ENCODE assay signal across 10 mouse cellular contexts in genomic region chr13:52154111-52154843, GRCm38 (mm10).
DNase-seq lines count a peak whose midpoint lies in the region; ATAC-seq lines count a peak whose summit lies in the region.
"Had no signal": no experiment of that assay in that cellular context is flagged by ENCODE, and none has a peak within 500 bp of the region (broad histone marks: within the 10 kb centered on the region; RNA-seq: fewer than 3 reads in every experiment).

No protein-coding gene starts in this region.

- 79% methylated on average over 5 of the region's 5 CpGs for WGBS in neural tube, embryonic 13.5 days
- WGBS in stomach, embryonic 16.5 days = 56% methylated on average over 5 of the region's 5 CpGs

- DNase-seq in frontal cortex, adult 2 months (ENCODE audit: extremely low spot score in 1 of 2, low spot score in 1 of 2) = peak; percentile 8 to 24
- no peak for DNase-seq in frontal cortex, postnatal 25 days (ENCODE audit: low spot score in 2 of 2)
- DNase-seq in neural tube, embryonic 10.5 days (ENCODE audit: extremely low spot score, low spot score) = no peak
- DNase-seq in layer of hippocampus, adult 9-11 months = peak; percentile 73
- DNase-seq in spleen, postnatal 36 days (ENCODE audit: low spot score in 2 of 2) = no peak

- no peak overlapping the region for H3K4me3 ChIP-seq in neural tube, embryonic 13.5 days
- no peak overlapping the region for H3K4me3 ChIP-seq in stomach, embryonic 16.5 days (replicated peaks; ENCODE audit: low read length)
- H3K4me3 ChIP-seq: stomach, embryonic 15.5 days had no signal

- peaks cover 20% of the 10 kb centered on the region for H3K4me1 ChIP-seq in neural tube, embryonic 13.5 days (replicated peaks)
- peaks cover 31% of the 10 kb centered on the region for H3K4me1 ChIP-seq in stomach, embryonic 16.5 days (ENCODE audit: control insufficient read depth, insufficient read depth, low read length)

- H3K36me3 ChIP-seq in neural tube, embryonic 13.5 days = no peaks in the 10 kb centered on the region
- H3K36me3 ChIP-seq in stomach, embryonic 16.5 days (ENCODE audit: control insufficient read depth, insufficient read depth, low read length) = no peaks in the 10 kb centered on the region
- H3K36me3 ChIP-seq: stomach, embryonic 15.5 days had no signal

- H3K27me3 ChIP-seq in neural tube, embryonic 13.5 days = no peaks in the 10 kb centered on the region
- H3K27me3 ChIP-seq in stomach, embryonic 16.5 days (ENCODE audit: control insufficient read depth, insufficient read depth, low read length) = no peaks in the 10 kb centered on the region
- H3K27me3 ChIP-seq: stomach, embryonic 15.5 days had no signal

- no peaks in the 10 kb centered on the region for H3K9me3 ChIP-seq in neural tube, embryonic 13.5 days
- H3K9me3 ChIP-seq in stomach, embryonic 16.5 days (replicated peaks; ENCODE audit: control insufficient read depth, low read length) = no peaks in the 10 kb centered on the region
- H3K9me3 ChIP-seq: stomach, embryonic 15.5 days had no signal

- no peak overlapping the region for H3K9ac ChIP-seq in neural tube, embryonic 13.5 days
- no peak overlapping the region; the same call in 1 of the 2 replicates for H3K9ac ChIP-seq in stomach, embryonic 16.5 days (ENCODE audit: low read length)
- H3K9ac ChIP-seq: stomach, embryonic 15.5 days had no signal

- no peak overlapping the region for H3K27ac ChIP-seq in neural tube, embryonic 13.5 days (replicated peaks)
- H3K27ac ChIP-seq in stomach, embryonic 16.5 days (ENCODE audit: low read length) = peak overlapping the region; percentile 56; the same call in 1 of the 2 replicates

- H3K4me2 ChIP-seq in neural tube, embryonic 13.5 days = peak overlapping the region; percentile 20
- H3K4me2 ChIP-seq in stomach, embryonic 16.5 days (ENCODE audit: low read depth, low read length) = no peak overlapping the region; the same call in 1 of the 2 replicates

- ATAC-seq in neural tube, embryonic 13.5 days (ENCODE audit: low read depth) = peak; percentile 48; the same call in 1 of the 2 replicates
- ATAC-seq in stomach, embryonic 16.5 days (ENCODE audit: insufficient read depth, low FRiP score) = no peak
- no peak for ATAC-seq in monocyte, adult 5-6 weeks (replicated peaks; ENCODE audit: insufficient number of reproducible peaks, low FRiP score, low TSS enrichment, poor library complexity, severe bottlenecking)
- ATAC-seq: CD4-positive, CD25-positive, alpha-beta regulatory T cell, adult 4 months had no signal

Comparison
In these comparisons a context has a peak if more than half of its experiments do, and no peak if none do; other contexts are left out.
1. DNase-seq: peak in frontal cortex, adult 2 months (2 of 2) and layer of hippocampus, adult 9-11 months (single experiment); none in frontal cortex, postnatal 25 days (0 of 2), neural tube, embryonic 10.5 days (single experiment) and spleen, postnatal 36 days (0 of 2).